Mouse (Mus musculus): ENCODE measurements at regions not wholly inside any gene's neighbourhood (a gene's known extent, or its start where the extent isn't known, plus 50 kb on each side); places are given as distances from the start of the nearest gene placed in this dataset.

GRCm38 (mm10) chr17:68189888-68190287 lies 83.7 kb upstream of the L3mbtl4 start:
- TF ChIP-seq CTCF (IDR thresholded peaks at IDR 0.05; ENCODE audit: low read depth, low read length) (no peak), POLR2A (IDR thresholded peaks at IDR 0.05; ENCODE audit: insufficient read depth, low read length) (no peak), EP300 (IDR thresholded peaks at IDR 0.05; ENCODE audit: insufficient read depth, low read depth, low read length) (no peak)
